Mouse (Mus musculus) left cerebral cortex, postnatal 10 days (tissue): ENCODE results near the gene Syn2. TPM values are rescaled to one million over a fixed set of nuclear protein-coding genes. Genes with fewer than 3 reads are reported as not detected.

Experiments
- DNase-seq, 2 experiments: peaks; one replicate each; pipeline ENCODE4 v3.0.0; 2021 to 2022; ENCODE audit warnings: low spot score in 2 of 2, mixed read lengths in 1 of 2; ENCODE audit errors: extremely low spot score in 1 of 2
- intact Hi-C: fragments of 180-260 bp; cut with DNase I; formaldehyde crosslinking; loops from one replicate; pipeline ENCODE4 v1.15.1; 2025
- total RNA-seq, 2 experiments: library from RNA; stranded (reverse); gene quantifications; 2 replicates each; pipeline ENCODE4 v1.2.3; 2021

Gene Syn2
- total RNA-seq: 100 to 1,000 TPM; 399 to 403 TPM

DNA sequence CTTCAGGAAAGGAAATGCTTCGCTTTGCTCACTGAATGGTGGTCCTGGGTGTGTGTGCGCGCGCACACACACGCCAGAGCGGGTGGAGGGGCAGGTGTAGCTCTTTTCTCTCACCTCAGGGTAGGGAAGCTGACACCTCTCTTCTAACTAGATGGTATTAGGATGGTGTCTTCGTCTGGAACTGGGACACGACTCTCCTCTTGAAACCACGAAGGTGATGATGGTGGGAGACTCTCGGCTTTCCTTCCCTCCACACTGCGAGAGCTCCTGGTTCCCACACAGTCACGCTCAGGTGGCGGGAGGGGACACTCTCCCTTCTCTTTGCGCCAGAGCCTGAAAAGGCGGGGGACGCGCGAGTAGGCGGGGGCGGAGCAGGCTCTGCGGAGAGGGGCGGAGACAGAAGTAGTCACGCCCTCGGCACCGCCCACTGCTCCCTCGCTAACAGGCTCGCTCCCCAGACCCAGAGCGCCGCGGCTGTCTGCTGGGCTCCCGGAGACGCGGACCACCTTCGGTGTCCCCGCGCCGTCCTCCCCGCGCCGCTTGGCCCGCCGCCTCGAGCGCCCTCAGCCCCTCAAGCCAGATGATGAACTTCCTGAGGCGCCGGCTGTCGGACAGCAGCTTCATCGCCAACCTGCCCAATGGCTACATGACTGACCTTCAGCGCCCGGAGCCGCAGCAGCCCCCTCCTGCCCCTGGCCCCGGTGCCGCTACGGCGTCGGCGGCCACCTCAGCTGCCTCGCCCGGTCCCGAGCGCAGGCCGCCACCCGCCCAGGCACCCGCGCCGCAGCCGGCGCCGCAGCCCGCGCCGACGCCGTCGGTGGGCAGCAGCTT, at the start of gene Syn2:
Gene Syn2 (plus strand): TSS at position 402 of the 831 bp plus-strand sequence.
- DNase-seq: peak; percentile 89 to 92
- intact Hi-C loops: loop anchor here (5.0 kb wide), 1 partner anchor 82 kb away; no protein-coding TSS in a partner anchor

DNA sequence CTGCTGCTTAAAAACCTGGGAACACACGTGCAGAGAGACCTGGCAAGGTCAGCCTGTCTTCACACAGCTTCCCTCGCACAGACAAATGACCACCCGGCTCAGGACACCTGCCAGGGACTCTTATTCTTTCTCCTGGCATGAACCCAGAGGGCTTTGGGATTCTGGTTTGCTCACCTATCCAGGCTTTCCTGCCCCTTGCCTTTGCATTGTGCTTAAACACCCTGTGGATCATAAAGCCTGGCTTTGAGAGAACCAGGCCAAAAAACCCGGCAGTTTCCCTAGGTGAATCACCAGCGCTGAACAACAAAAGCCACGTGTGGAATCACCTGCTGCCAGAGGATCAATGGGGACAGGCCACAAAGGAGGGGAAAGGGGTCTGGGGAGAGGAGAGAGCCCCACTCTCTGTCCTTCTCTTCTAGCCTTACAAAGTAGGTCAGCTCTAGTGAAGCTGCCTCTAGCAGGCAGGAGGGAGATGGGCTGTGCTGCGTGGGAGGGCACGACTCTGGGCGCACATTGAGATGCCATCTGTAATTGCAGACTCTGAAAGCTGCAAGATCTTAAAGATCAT, 49.3 kb upstream of the Syn2 start:
- intact Hi-C loops: loop anchor here (5.0 kb wide), 1 partner anchor 37 kb away; no protein-coding TSS in a partner anchor
- DNase-seq: peak; percentile 73

DNA sequence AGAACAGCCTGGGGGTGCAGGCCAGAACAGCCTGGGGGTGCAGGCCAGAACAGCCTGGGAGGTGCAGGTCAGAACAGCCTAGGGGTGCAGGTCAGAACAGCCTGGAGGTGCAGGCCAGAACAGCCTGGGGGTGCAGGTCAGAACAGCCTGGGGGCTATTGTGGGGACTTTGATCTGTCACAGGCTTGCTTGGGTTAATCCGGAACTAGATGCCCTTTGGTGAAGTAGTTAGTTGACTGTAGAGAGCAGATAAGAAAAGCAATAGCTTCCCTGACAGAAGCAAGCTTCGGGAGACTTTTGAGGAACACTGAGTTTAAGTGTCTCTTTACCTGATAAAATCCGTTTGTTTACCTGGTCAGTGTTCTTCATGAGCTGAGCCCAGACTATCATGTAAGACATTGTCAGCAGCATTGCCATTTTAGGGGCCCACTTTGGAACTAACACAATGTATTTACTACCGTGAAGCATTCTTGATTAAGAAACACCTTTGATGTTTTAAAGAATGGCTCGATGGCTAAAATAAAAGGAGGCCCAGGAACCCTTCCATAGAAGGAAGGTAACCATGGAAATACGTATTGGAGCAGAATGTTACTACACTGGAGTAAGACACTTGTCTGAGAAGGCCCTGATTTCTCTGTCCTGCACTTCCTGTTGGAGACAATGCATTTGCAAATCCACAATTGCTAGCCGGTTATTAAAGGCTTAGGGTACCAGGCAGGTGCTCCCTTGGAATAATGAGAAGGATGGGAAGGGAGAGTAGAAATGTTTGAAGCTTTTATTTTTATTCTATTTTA, 46.2 kb upstream of the Syn2 start:
- intact Hi-C loops: loop anchor here (5.0 kb wide), 1 partner anchor 34 kb away; no protein-coding TSS in a partner anchor
- DNase-seq: no peak

DNA sequence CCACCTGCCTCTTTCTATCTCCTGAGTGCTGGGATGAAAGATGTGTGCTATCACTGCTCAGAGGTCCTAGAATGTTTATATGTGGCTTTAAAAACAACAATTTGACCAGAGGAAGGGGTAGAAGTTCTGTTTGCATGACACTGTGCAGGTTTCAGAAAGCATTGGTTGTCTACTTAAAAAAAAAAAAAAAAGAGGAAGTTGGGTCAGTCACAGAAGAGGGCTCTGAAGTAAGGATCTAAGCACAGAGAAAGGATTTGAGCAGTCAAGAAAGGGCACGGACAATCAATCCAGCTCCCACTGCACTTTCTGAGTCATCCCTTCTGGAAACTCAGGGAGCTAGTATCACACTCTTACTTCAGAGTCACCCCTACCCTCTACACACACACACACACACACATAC, 43.0 kb upstream of the Syn2 start:
- intact Hi-C loops: no loop called here
- no peak for DNase-seq

DNA sequence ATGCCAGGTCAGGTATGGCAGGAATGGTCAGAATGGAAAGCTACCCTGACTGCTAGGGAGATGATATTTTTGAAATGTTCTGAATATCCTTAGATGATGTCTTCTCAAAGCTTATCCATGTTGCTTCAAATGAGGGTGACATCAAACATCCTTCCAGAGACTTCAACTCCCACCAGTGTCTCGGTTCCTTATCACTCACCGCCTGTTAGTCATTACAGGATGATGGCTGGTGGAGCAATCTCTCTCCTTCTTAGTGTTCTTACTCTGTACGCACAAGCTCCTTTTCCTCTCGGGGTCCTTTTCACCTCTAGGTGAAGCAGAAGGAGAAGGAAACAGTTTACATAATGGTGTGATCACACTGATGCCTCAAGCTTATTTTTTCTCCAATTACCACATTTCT, 32.2 kb upstream of the Syn2 start:
- intact Hi-C loops: no loop called here
- no peak for DNase-seq

DNA sequence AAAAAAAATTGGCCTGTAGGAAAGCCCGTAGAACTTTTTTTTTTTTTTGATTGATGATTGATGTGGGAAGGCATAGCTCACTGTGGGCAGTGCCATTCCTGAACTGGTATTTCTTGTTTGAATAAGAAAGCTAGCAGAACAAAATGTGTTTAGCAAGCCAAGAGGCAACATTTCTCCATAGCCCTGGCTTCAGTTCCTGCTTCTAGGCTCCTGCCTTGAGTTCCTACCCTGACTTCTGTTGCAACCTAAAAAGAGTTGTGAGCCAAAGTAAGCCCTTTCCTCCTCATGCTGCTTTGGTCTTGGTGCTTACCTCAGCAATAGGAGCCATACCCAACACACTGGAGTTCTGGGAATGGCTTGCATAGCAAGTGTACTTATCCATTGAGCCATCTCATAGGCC, 23.3 kb upstream of the Syn2 start:
- DNase-seq: no peak
- intact Hi-C loops: no loop called here

DNA sequence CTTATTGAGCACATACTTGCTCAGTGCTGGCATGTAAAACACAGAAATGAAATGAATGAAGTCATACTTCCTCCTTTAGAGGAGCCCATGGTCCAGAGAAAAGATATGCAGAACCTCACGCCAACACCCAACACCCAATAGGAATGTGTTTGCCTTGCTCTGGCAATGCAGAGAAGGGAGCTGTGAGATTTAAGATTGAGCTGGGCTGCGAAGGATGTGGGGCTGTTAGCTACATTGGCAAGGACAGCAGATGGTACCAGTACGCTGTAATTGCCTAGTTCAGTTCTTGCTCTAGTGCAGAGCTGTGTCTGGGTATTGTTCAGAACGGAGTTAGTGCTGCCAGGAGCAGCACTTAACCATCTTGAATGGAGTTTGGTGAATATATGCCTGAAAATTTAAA, 12.5 kb upstream of the Syn2 start:
- DNase-seq: peak in 1 of 2 experiments; percentile 58
- intact Hi-C loops: loop anchor here (5.0 kb wide), 1 partner anchor 35 kb away; no protein-coding TSS in a partner anchor

DNA sequence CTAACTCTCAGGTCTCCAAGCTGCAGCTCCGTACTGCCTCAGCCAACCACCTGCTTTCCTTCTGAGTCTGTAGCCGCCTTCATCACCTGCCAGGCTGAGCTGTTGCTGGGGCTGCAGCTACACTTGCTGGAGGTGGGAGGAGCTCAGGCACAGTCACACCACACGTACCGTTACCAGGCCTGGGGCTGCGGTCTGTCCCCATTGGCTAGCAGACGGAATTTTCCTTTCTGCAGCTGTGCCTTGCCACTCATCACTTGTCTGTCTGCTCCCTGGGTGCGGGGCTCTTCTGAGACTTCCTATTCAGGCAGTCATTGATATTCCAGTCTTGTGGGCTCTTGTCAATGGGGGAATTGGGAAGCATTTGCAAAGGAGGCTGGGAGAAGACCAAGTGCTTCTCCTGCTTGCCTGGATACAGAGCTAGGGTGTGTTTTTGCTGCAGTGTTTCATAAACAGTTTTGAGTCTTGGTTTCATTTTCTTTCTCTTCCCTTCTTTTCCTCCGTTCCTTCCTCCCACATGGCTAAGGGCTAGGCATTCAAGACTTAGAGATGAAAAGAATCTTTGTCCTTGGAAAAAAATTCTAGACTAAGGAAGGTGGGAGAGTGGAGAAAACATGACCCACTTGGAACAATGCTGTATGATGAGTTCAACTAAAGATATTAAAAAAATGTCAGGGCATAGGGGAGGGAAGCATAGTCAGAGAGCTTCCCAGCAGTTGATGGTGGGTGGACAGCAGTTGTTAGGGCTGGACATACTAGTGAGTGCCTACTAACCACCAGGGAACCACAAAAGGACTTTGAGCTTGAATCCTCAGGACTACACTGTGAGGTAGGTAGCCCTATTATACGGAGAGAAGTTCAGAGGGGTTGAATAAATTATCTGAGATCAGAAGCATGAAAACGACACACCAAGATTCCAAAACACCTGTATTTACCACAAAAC, 11.2 kb upstream of the Syn2 start:
- intact Hi-C loops: loop anchor here (5.0 kb wide), 1 partner anchor 36 kb away; no protein-coding TSS in a partner anchor
- DNase-seq: peak; percentile 71 to 77

DNA sequence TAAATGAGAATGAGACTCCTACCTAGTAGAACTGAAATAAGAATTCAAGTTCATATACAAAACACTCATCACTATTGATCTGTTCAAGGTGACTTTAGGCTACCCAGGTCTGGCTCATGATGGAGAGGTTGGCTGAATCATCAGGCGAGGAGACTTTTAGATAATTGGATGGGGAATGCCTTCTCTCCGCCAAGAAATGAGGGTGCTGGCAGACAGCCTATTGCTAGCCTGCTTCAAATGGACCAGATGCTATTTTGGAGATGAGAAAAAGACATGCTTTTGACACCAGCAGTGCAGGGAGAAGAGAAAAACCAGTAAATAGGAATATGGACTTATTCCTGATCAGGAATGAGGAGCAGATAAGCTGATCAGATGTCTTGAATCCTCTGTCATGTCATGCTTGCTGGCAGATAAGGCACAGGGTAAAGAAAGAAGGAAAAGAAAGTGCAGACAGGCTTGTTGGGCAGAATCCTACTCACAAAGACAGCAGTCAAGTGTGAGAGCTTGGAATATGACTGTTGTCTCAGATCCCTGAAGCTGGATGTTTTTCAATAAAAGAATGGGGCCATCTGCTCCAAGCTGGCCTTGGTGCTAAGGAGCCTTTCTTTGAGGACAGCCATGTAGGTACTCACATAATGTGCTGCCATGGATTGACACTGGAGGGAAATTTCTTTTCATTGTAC, 9.9 kb upstream of the Syn2 start:
- DNase-seq: peak; percentile 63 to 66
- intact Hi-C loops: loop anchor here (5.0 kb wide), 2 partner anchors 38 to 78 kb away; no protein-coding TSS in a partner anchor

DNA sequence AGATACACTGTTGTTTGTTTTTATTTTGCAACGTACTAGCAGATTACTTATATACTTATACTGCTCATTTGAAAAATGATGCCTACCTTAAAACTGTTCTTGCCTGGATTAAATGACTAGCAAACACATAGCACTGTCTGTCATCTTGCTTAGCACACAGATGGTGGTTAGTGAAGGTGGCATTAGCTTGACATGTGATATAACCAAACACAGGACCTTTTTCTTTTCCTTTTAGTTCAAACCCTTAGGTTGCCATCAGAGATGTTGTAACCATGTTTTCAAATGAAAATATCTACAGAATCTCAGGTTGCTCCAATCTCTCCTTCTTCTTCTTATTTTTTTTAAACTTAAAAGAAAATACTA, 9.4 kb upstream of the Syn2 start:
- intact Hi-C loops: loop anchor here (5.0 kb wide), 1 partner anchor 78 kb away; no protein-coding TSS in a partner anchor

DNA sequence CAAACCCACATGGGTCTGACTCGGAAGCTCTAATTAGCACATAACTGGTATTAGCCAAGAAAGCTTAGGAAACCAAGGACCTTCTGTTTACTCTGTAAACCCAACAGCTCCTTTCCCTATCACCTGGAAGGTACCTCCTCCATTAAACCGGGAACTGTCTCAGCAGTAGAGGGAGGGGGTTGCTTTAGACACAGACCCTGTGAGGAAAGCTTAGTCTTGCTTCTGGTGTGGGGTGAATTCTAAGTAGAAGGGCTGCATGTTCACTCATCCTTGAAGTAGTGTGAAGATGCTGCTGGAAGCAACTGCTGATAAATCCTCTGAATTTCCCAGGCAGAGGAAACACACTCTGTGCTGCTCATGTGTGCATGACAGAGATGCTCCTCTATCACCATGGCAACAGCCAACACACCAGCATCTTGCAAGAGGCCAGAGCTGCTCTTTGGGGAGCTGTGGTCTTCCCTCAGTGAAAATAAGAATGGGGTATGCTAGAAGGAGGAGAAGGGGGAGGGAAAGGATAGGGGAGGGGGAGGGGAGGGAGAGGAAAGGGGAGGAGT, 8.4 kb upstream of the Syn2 start:
- DNase-seq: peak; percentile 42 to 83
- intact Hi-C loops: loop anchor here (5.0 kb wide), 1 partner anchor 79 kb away; no protein-coding TSS in a partner anchor

More for the DNA sequence above, 9.4 kb upstream of the Syn2 start:
- no peak for DNase-seq

DNA sequence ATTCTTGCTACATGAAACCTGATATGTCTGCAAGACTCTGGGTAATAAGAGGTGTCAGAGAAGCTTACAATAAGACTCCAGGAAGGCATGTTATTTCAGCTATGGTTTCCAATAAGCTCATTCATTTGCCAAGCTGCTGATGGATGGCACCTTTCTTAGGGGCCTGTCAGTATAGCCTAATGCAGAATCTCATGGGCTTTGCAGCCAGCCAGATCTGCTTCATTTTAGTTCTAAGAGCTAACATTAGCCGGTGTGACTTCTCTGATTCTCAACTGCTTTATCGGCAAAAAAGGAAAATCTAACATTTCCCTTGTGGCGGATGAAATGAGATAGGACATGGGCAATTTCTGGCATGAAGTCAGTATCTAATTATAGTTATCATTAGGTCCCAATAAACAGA, 7.9 kb upstream of the Syn2 start:
- no peak for DNase-seq
- intact Hi-C loops: loop anchor here (5.0 kb wide), 1 partner anchor 80 kb away; no protein-coding TSS in a partner anchor

DNA sequence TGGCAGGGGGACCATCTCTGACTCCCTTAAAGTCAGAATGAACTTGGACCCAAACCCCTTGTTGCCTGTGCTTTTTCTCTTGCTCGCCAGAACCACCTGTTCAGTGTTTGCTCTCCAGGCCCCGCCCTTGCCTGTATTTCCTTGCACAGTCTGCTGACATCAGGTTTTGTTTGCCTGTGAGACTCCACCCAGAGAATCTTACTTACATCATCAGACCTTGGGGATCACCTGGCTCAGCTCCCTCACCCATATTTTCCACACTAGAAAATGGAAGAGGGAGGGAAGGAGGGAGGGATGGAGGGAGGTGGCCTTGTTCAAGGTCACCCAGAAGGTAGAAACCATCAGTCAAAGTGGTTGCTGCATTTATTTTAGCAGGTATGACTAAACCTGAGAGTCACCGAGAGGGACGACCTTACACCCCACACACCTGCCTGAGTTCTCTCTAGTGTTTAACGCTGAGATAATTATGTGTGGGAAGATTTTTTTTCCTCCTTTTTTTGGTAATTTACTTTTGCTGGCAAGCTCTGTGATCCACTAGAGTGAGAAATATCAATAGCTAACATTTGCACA, 7.4 kb upstream of the Syn2 start:
- no peak for DNase-seq
- intact Hi-C loops: loop anchor here (5.0 kb wide), 1 partner anchor 80 kb away; no protein-coding TSS in a partner anchor

DNA sequence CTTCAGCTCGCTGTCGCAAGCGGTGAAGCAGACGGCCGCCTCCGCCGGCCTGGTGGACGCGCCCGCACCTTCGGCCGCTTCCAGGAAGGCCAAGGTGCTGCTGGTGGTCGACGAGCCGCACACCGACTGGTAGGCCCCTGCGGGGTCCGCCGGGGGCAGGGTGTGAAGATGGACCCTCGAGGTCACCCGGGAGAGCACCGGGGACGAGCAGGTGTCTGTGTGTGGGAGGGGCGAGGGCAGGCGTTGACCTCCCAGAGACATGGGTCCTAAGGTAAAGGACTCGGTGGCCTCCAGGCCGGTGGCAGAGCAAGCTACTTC, 589 bp downstream of the Syn2 start:
- intact Hi-C loops: loop anchor here (5.0 kb wide), 1 partner anchor 83 kb away; no protein-coding TSS in a partner anchor
- peak in 1 of 2 experiments; percentile 37 for DNase-seq

DNA sequence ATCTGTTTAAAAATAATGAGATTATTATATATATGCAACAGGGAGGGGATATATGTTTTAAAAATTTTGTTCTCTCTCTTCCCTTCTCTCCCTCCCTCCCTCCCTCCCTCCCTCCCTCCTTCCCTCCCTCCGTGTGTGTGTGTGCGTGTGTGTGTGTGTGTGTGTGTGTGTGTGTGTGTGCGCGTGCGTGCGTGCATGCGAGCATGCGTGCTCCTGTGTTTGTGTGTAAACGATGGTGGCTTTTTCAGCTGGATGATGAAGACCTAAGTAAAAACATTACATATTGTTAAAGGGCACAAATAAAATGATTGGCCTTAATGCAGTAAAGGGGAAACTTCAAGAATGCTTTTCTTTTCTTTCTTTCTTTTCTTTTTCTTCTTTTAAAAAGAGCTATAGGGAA, 1.5 kb downstream of the Syn2 start:
- DNase-seq: no peak
- intact Hi-C loops: loop anchor here (5.0 kb wide), 1 partner anchor 84 kb away; no protein-coding TSS in a partner anchor

DNA sequence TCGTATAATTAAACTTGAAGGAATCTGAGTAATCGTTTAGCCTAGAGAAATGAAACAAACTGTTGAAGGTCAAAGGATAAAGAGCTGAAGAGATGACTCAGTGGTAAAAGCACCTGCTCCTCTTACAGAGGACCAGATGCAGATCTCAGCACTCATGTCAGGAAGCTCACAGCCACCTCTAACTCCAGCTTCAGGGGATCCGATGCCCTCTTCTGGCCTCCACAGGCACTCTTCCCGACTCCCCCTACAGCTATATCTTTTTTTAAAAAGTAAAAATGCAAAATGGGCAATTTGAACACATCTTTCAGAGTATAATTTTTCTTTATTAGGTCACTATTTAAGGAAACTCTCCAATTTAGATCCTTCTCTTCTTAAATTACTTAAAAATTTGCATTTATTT, 6.7 kb downstream of the Syn2 start:
- no peak for DNase-seq
- intact Hi-C loops: no loop called here

DNA sequence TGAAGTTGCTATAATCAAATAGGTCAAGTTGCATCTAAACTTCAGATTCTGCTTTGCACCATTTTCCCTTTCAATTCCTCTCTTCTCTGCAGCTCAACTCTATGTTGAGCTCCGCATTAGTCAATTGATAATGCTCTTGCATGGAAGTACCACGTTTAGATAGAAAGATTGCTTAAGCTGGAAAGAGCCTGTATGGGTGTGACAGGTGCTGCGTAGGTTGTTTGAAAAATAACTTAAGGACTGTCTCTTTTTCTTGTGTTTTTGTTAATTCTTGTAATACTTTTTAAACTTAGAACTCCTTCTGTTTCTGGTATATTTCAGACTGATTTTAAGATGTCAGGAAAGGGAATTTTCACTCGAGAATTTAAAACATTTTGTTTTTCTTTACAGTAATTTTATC, 26.5 kb downstream of the Syn2 start:
- DNase-seq: no peak
- intact Hi-C loops: no loop called here
